Mouse (Mus musculus) layer of hippocampus, postnatal 25 days (tissue): Measurements from ENCODE around the gene Dlgap1. TPM values are rescaled to one million over a fixed set of nuclear protein-coding genes. Genes with fewer than 3 reads are reported as not detected.

ENCODE experiments used
- DNase-seq, 2 experiments: peaks; one replicate each; pipeline ENCODE4 v3.0.0; 2022; ENCODE audit warnings: mixed read lengths in 2 of 2, low spot score in 1 of 2; ENCODE audit errors: extremely low spot score in 1 of 2
- total RNA-seq, 2 experiments: library from RNA; stranded (reverse); gene quantifications; 2 replicates each; pipeline ENCODE4 v1.2.3; 2021

Gene Dlgap1
- total RNA-seq, 2 experiments from 2014 or later = 490 to 540 TPM

DNA sequence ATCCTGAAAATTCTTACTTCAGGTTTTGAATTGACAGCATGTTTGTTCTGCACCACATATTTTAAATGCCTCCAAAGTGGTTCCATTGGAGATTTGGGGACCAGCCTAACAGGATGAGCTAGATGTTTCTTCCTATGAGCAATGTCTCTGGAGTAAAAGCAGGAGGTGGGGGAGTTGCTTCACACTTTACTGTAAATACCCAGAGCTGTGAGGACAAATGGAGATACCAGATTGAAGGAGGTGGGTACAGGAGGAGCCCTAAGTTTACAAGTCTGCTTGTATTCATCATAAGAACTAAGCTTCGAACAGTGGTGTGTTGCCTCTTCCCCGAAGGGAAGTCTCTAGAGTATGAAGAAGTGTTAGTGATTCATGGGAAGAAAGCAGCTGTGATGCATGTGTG, 201.0 kb downstream of the Dlgap1 start:
- no peak for DNase-seq

GRCm38 (mm10) chr17:70172500-70173036, 203.7 kb downstream of the Dlgap1 start:
- no peak for DNase-seq

DNA sequence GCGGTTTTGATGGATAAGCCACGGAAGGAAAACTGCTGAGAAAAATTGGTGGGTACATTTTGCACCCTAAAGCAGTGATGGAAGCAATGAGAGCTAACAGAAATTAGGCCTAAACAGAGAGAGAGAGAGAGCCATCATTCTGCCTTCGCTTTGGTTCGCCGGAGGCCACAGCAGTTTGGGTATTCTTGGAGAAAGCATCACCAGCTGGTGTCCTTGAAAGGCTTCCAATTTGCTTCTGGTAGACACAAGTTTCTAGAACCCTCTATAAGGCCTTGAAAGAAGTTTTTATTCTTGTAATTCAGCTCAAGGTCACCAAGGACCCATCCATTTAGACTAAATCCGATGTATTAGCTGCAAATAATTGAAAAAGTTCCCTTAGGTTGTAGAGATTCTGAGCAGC, 205.0 kb downstream of the Dlgap1 start:
- no peak for DNase-seq

DNA sequence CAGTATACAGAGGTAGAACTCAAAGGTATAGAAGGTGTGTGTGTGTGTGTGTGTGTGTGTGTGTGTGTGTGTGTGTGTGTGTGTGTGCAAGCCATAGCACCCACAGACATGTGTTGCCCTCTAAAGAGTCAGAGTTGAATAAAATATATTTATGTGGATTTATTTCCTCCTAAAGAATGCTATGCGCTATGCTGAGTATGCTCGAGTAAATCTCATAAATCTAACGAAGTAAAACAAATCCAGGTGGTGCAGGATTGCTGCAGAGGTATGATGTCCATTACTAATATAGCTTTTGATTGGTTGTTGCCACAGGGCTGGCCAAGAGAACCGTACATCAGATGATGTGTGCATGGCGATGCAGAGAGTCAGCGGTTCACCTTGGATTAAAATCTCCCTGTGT, 222.4 kb downstream of the Dlgap1 start:
- DNase-seq = no peak

GRCm38 (mm10) chr17:70222891-70223290, 254.0 kb downstream of the Dlgap1 start:
- no peak for DNase-seq

- no peak for DNase-seq
These were observed 278.5 kb downstream of the Dlgap1 start for GRCm38 (mm10) chr17:70247342-70247741.

GRCm38 (mm10) chr17:70248250-70248649, 279.4 kb downstream of the Dlgap1 start:
- no peak for DNase-seq

- no peak for DNase-seq
These were observed 283.6 kb downstream of the Dlgap1 start for GRCm38 (mm10) chr17:70252476-70252875.

GRCm38 (mm10) chr17:70256371-70256770, 287.5 kb downstream of the Dlgap1 start:
- DNase-seq = no peak

- no peak for DNase-seq
These were observed 294.3 kb downstream of the Dlgap1 start for GRCm38 (mm10) chr17:70263156-70263555.

- no peak for DNase-seq
These were observed 303.3 kb downstream of the Dlgap1 start for GRCm38 (mm10) chr17:70272125-70272524.

DNA sequence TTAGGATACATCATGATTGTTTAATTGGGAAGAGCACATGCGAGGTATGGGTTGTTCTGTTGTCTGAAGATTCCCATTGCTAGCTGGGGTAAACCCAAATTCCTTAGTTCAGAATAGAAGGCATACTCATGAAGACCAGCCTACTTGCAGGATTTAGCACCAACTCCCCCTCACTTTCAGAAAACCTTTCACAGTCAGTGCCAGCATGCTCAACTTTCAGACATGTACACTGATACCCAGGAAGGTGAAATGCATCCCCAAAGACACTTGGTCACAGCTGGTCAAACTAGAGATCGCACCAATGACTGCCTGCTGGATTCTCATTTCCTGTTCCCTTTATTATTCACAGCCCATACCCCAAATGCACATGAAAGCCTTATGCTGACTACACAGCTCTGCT, 318.8 kb downstream of the Dlgap1 start:
- no peak for DNase-seq

DNA sequence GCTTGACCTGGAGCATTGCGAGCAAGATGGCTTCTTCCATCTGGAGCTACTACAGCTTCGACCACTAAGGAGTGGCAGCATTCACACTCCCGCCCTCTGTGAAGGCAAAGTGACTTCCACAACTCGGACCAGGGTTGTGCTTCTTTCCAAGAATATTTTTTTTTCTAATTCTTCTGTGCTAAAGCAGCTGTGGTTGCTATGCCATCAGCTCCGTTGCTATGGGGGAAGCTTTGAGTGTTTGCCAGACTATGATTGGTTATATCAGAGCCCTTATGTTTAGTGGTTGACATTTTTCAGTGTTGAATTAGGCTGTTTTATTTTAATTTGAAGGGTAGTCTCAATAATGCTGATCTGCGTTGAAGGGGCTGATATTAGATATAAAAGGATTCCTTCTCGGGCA, 325.2 kb downstream of the Dlgap1 start:
- DNase-seq = peak in 1 of 2 experiments; percentile 28

GRCm38 (mm10) chr17:70301941-70302478, 333.1 kb downstream of the Dlgap1 start:
- DNase-seq = no peak

- no peak for DNase-seq
These were observed 333.8 kb downstream of the Dlgap1 start for GRCm38 (mm10) chr17:70302656-70303055.

- DNase-seq = no peak
These were observed 336.1 kb downstream of the Dlgap1 start for GRCm38 (mm10) chr17:70305021-70305420.

GRCm38 (mm10) chr17:70307418-70308176, 338.7 kb downstream of the Dlgap1 start:
- DNase-seq = no peak

GRCm38 (mm10) chr17:70308364-70309231, 339.7 kb downstream of the Dlgap1 start:
- DNase-seq = no peak

DNA sequence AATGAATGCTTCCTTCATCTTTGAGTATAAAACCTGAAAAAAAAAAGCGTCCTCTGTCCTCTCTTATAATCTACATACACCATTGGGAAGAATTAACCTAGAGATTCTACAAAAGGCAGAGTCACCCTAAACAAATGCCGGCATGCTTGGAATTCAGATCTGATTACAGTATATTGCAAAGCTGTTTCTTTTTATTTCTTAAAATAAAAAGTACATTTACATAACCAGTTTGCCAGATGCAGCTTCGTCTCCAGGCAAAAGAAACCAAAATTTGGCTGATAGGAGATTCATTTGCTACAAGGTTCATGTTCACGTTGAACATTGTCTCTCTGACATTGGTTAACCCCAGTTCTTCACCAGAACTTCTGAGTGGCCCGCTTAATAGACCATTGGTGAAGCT, 347.5 kb downstream of the Dlgap1 start:
- DNase-seq = no peak

GRCm38 (mm10) chr17:70317779-70318178, 348.9 kb downstream of the Dlgap1 start:
- DNase-seq = no peak

- no peak for DNase-seq
These were observed 353.1 kb downstream of the Dlgap1 start for GRCm38 (mm10) chr17:70321976-70322375.
